25 mouse cellular contexts compared by ENCODE assay signal in the genomic region with DNA sequence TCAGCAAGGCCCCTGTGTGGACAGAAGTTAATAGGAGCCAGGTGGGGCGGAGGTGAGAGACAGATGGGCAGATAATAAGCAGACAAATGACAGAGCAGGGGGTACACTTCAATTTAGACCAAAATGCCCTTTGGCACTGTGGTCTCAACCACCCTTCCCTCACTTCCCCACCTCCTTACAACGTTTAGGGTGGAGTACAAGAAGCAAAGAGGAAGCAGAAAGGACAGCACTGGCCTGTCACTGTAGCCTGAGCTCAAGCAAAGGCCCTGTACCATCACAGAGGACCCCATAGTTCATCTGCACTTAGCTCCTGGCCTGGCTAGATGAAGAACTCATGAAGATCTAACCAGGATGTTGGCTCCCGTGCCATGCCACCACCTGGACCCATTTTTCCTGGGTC.
A peak's percentile ranks its signal among the peaks of the same experiment; 100 is the strongest.
DNase-seq lines count a peak whose midpoint lies in the region; ATAC-seq and TF ChIP-seq lines count a peak whose summit lies in the region.
"Had no signal": no experiment of that assay in that cellular context is flagged by ENCODE, and none has a peak within 500 bp of the region (broad histone marks: within the 10 kb centered on the region; RNA-seq: fewer than 3 reads in every experiment).

No protein-coding gene starts in this region.

- WGBS in midbrain, embryonic 10.5 days: 69% methylated on average over 3 of the region's 3 CpGs
- WGBS in midbrain, embryonic 16.5 days: 72% methylated on average over 3 of the region's 3 CpGs
- 55% methylated on average over 3 of the region's 3 CpGs for WGBS in limb, embryonic 12.5 days
- 62% methylated on average over 3 of the region's 3 CpGs for WGBS in heart, embryonic 12.5 days

- H3K27me3 ChIP-seq in midbrain, embryonic 10.5 days (ENCODE audit: low read depth, poor library complexity, severe bottlenecking): no peaks in the 10 kb centered on the region
- H3K27me3 ChIP-seq in midbrain, embryonic 16.5 days (ENCODE audit: control insufficient read depth, insufficient read depth, low read depth, low read length): no peaks in the 10 kb centered on the region
- no peaks in the 10 kb centered on the region for H3K27me3 ChIP-seq in limb, embryonic 12.5 days
- H3K27me3 ChIP-seq in heart, embryonic 12.5 days (replicated peaks): no peaks in the 10 kb centered on the region
- H3K27me3 ChIP-seq: heart, embryonic 15.5 days; midbrain, embryonic 12.5 days; neural tube, embryonic 12.5 days had no signal

- H3K36me3 ChIP-seq in midbrain, embryonic 10.5 days: no peaks in the 10 kb centered on the region
- no peaks in the 10 kb centered on the region for H3K36me3 ChIP-seq in midbrain, embryonic 16.5 days (ENCODE audit: control insufficient read depth, insufficient read depth, low read length)
- no peaks in the 10 kb centered on the region for H3K36me3 ChIP-seq in limb, embryonic 12.5 days
- H3K36me3 ChIP-seq in heart, embryonic 12.5 days: peaks cover 2% of the 10 kb centered on the region; the same call in 1 of the 2 replicates
- H3K36me3 ChIP-seq: heart, embryonic 15.5 days; midbrain, embryonic 12.5 days; neural tube, embryonic 12.5 days had no signal

- intact Hi-C loops in left cerebral cortex, adult 2 months (cut with DNase I): no loop called here

- DNase-seq in cerebellum, adult 11-12 months: peak; percentile 9
- no peak for DNase-seq in midbrain, embryonic 10.5 days (ENCODE audit: low spot score)
- no peak for DNase-seq in left cerebral cortex, adult 2 months (ENCODE audit: extremely low spot score in 1 of 2, low spot score in 2 of 2)
- DNase-seq: adrenal gland, postnatal 14 days; cerebellum, postnatal 14 days; embryo, embryonic 11 days; gastrocnemius, postnatal 25 days; heart, adult 2 months; kidney, adult 9 months; kidney, postnatal 25 days; layer of hippocampus, postnatal 36 days; right cerebral cortex, postnatal 14 days; spleen, adult 18-20 months had no signal

- peak overlapping the region; percentile 33; the same call in 1 of the 2 replicates for H3K27ac ChIP-seq in midbrain, embryonic 10.5 days (replicated peaks)
- H3K27ac ChIP-seq in midbrain, embryonic 16.5 days (ENCODE audit: low read length): no peak overlapping the region
- peak overlapping the region; percentile 66 for H3K27ac ChIP-seq in limb, embryonic 12.5 days
- no peak overlapping the region for H3K27ac ChIP-seq in left cerebral cortex, adult 2 months
- H3K27ac ChIP-seq in heart, embryonic 12.5 days (ENCODE audit: poor library complexity, severe bottlenecking): no peak overlapping the region
- H3K27ac ChIP-seq: heart, adult 2 months; heart, embryonic 15.5 days; hindbrain, postnatal 0 days; layer of hippocampus, adult 2 months; midbrain, embryonic 12.5 days; neural tube, embryonic 12.5 days had no signal

- peaks cover 15% of the 10 kb centered on the region; the same call in 1 of the 2 replicates for H3K9me3 ChIP-seq in midbrain, embryonic 10.5 days (replicated peaks)
- peaks cover 8% of the 10 kb centered on the region for H3K9me3 ChIP-seq in midbrain, embryonic 16.5 days (replicated peaks; ENCODE audit: control insufficient read depth, low read length, poor library complexity, severe bottlenecking)
- peaks cover 18% of the 10 kb centered on the region; the same call in 1 of the 2 replicates for H3K9me3 ChIP-seq in limb, embryonic 12.5 days
- H3K9me3 ChIP-seq in heart, embryonic 12.5 days (replicated peaks): peaks cover 16% of the 10 kb centered on the region
- H3K9me3 ChIP-seq: heart, embryonic 15.5 days had no signal

- no peak for TF ChIP-seq CTCF in left cerebral cortex, adult 2 months (IDR thresholded peaks at IDR 0.05)

- no peak overlapping the region for H3K4me2 ChIP-seq in midbrain, embryonic 16.5 days (ENCODE audit: low read length)
- H3K4me2 ChIP-seq in limb, embryonic 12.5 days: no peak overlapping the region
- no peak overlapping the region for H3K4me2 ChIP-seq in heart, embryonic 12.5 days
- H3K4me2 ChIP-seq: heart, embryonic 15.5 days; midbrain, embryonic 12.5 days; neural tube, embryonic 12.5 days had no signal

- H3K4me3 ChIP-seq in midbrain, embryonic 10.5 days: no peak overlapping the region
- no peak overlapping the region for H3K4me3 ChIP-seq in midbrain, embryonic 16.5 days (ENCODE audit: low read depth, low read length)
- H3K4me3 ChIP-seq in limb, embryonic 12.5 days (replicated peaks): no peak overlapping the region
- H3K4me3 ChIP-seq in left cerebral cortex, adult 2 months: no peak overlapping the region
- H3K4me3 ChIP-seq in heart, embryonic 12.5 days: no peak overlapping the region
- H3K4me3 ChIP-seq: heart, adult 2 months; heart, embryonic 15.5 days; layer of hippocampus, adult 2 months; midbrain, embryonic 12.5 days; neural tube, embryonic 12.5 days had no signal

- no peaks in the 10 kb centered on the region for H3K4me1 ChIP-seq in midbrain, embryonic 10.5 days
- no peaks in the 10 kb centered on the region for H3K4me1 ChIP-seq in midbrain, embryonic 16.5 days (ENCODE audit: control insufficient read depth, insufficient read depth, low read length)
- H3K4me1 ChIP-seq in limb, embryonic 12.5 days (replicated peaks): peaks cover 12% of the 10 kb centered on the region; the same call in 1 of the 2 replicates
- H3K4me1 ChIP-seq in heart, embryonic 12.5 days (replicated peaks): no peaks in the 10 kb centered on the region
- H3K4me1 ChIP-seq: heart, embryonic 15.5 days; neural tube, embryonic 12.5 days had no signal

- H3K9ac ChIP-seq in midbrain, embryonic 16.5 days (ENCODE audit: low read depth, low read length): no peak overlapping the region
- no peak overlapping the region for H3K9ac ChIP-seq in limb, embryonic 12.5 days (replicated peaks)
- no peak overlapping the region for H3K9ac ChIP-seq in heart, embryonic 12.5 days
- H3K9ac ChIP-seq: heart, embryonic 15.5 days; midbrain, embryonic 12.5 days; neural tube, embryonic 12.5 days had no signal

- ATAC-seq in cerebellum, adult (ENCODE audit: insufficient number of reproducible peaks, low FRiP score, low TSS enrichment): no peak
- no peak for ATAC-seq in midbrain, embryonic 16.5 days
- no peak for ATAC-seq in limb, embryonic 12.5 days (ENCODE audit: insufficient number of reproducible peaks, insufficient read depth, low FRiP score, low TSS enrichment, low read depth)
- peak; percentile 83 for ATAC-seq in monocyte, adult 5-6 weeks (replicated peaks; ENCODE audit: insufficient number of reproducible peaks, low FRiP score, low TSS enrichment, poor library complexity, severe bottlenecking)
- no peak for ATAC-seq in heart, embryonic 12.5 days (ENCODE audit: insufficient number of reproducible peaks, low FRiP score)
- ATAC-seq: forebrain, embryonic 14.5 days; hindbrain, postnatal 0 days; intestine, embryonic 16.5 days had no signal

Comparison
In these comparisons a context has a peak if more than half of its experiments do, and no peak if none do; other contexts are left out.
1. H3K27ac ChIP-seq: peak in midbrain, embryonic 10.5 days (single experiment) and limb, embryonic 12.5 days (single experiment); none in midbrain, embryonic 16.5 days (single experiment), left cerebral cortex, adult 2 months (single experiment) and heart, embryonic 12.5 days (single experiment).